Mouse (Mus musculus): ENCODE data around the gene Mettl24. TPM values are rescaled to one million over a fixed set of nuclear protein-coding genes. Genes with fewer than 3 reads are reported as not detected.

The Mettl24 gene
- polyA plus RNA-seq, 1 experiment, result 1.6 TPM

DNA sequence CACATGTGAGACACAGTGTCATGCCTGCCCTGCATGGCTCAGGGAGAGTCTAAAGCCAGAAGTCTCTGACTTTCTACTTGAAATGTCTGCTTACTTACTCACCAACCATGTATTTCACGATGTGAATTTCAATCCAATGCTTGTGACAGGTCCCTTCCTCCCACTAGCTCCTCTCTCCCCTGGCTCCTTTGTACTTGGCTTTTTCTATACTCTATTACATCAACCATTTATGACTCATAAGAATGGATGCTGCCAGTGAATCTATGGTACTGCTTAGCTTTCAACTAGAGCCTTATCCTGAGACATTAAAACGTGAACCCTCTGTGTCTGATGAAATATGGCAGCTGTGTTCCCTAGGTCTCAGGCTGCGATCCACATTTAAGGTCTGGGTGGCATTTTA lies 147.2 kb downstream of the Mettl24 start:
- DNase-seq, result no peak
- 87% methylated on average over 3 of the region's 3 CpGs for WGBS
- no peaks in the 10 kb centered on the region for H3K4me1 ChIP-seq (ENCODE audit: control insufficient read depth, insufficient read depth, low read length)
- no peaks in the 10 kb centered on the region for H3K27me3 ChIP-seq (replicated peaks; ENCODE audit: control insufficient read depth, insufficient read depth, low read length)
- peaks cover 3% of the 10 kb centered on the region for H3K36me3 ChIP-seq (ENCODE audit: control insufficient read depth, insufficient read depth, low read length)
- no peak for TF ChIP-seq CTCF (conservative IDR thresholded peaks at IDR 0.05; ENCODE audit: insufficient read depth, insufficient read length, low read depth, low read length)
- TF ChIP-seq POLR2A (IDR thresholded peaks at IDR 0.05; ENCODE audit: low read depth, low read length), result no peak
- H3K4me3 ChIP-seq (ENCODE audit: insufficient read depth, low read depth, low read length), result no peak overlapping the region
- no peak overlapping the region for H3K27ac ChIP-seq (ENCODE audit: insufficient read depth, low read depth, low read length)

DNA sequence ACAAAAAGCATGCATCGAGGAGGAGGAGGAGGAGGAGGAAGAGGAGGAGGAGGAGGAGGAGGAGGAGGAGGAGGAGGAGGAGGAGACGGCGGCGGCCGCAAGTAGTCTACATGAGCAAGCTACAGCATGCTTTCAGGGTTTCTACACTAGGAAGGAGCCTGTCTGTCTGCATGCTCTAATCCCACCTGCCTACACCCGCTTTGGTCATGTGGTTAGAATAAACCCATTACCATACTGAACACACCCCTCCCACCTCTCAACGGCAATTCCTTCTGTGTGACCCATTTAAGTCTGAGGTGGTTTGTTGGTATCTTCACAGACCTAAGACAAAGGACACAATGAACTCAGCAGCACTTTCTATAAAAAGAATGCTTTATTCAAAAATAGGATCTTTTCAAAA lies 148.2 kb downstream of the Mettl24 start:
- H3K27me3 ChIP-seq (replicated peaks; ENCODE audit: control insufficient read depth, insufficient read depth, low read length), result no peaks in the 10 kb centered on the region
- no peak overlapping the region for H3K27ac ChIP-seq (ENCODE audit: insufficient read depth, low read depth, low read length)
- peaks cover 6% of the 10 kb centered on the region for H3K36me3 ChIP-seq (ENCODE audit: control insufficient read depth, insufficient read depth, low read length)
- no peak for DNase-seq
- 96% methylated on average over 6 of the region's 7 CpGs for WGBS
- no peak overlapping the region for H3K4me3 ChIP-seq (ENCODE audit: insufficient read depth, low read depth, low read length)
- TF ChIP-seq POLR2A (IDR thresholded peaks at IDR 0.05; ENCODE audit: low read depth, low read length) (no peak), CTCF (conservative IDR thresholded peaks at IDR 0.05; ENCODE audit: insufficient read depth, insufficient read length, low read depth, low read length) (no peak)
- no peaks in the 10 kb centered on the region for H3K4me1 ChIP-seq (ENCODE audit: control insufficient read depth, insufficient read depth, low read length)

DNA sequence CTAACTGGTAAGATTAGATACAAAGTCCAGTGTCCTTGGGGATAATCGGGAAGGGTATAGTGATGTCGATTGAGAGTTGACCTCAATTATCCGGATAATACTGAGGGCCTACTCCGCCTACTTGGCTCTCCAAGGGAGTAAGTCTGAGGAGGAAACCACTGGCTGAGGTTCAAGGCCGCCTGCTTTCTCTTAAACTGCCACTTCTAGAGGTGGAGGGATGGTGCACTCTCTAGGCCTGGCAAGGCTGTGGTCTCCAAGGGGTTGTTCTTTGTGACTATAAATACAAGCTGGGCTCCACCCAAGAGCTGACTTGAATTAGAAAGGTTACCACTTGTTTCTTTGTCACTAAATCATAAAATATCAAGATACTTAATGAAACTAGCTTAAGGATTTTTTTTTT lies 157.0 kb downstream of the Mettl24 start:
- H3K4me1 ChIP-seq (ENCODE audit: control insufficient read depth, insufficient read depth, low read length), result no peaks in the 10 kb centered on the region
- TF ChIP-seq POLR2A (IDR thresholded peaks at IDR 0.05; ENCODE audit: low read depth, low read length) (no peak), CTCF (conservative IDR thresholded peaks at IDR 0.05; ENCODE audit: insufficient read depth, insufficient read length, low read depth, low read length) (no peak)
- DNase-seq, result peak; percentile 6
- H3K4me3 ChIP-seq (ENCODE audit: insufficient read depth, low read depth, low read length), result no peak overlapping the region
- H3K36me3 ChIP-seq (ENCODE audit: control insufficient read depth, insufficient read depth, low read length), result peaks cover 4% of the 10 kb centered on the region; the same call in 1 of the 2 replicates
- H3K27me3 ChIP-seq (replicated peaks; ENCODE audit: control insufficient read depth, insufficient read depth, low read length), result no peaks in the 10 kb centered on the region
- H3K27ac ChIP-seq (ENCODE audit: insufficient read depth, low read depth, low read length), result no peak overlapping the region
- 86% methylated on average over 5 of the region's 5 CpGs for WGBS

DNA sequence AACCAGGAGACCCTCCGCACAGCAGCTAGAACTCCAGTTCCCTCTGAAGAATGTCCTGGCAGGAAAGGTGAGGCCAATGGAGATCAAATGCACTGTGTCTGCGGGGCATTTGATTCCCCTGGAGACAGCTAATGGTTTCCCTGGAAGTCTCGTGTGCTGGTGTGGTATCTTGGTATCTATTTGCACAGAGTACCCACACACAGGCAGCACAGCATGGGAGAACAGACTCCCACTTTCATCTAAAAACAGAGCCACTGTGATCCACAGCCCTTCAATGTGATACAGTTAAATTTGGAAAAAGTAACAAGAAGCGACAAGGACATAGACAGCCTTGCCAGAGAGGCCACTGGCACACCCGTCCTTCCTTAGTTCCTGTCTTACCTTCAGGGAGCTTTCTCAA lies 160.8 kb downstream of the Mettl24 start:
- DNase-seq, result no peak
- peaks cover 1% of the 10 kb centered on the region; the same call in 1 of the 2 replicates for H3K36me3 ChIP-seq (ENCODE audit: control insufficient read depth, insufficient read depth, low read length)
- no peak overlapping the region for H3K27ac ChIP-seq (ENCODE audit: insufficient read depth, low read depth, low read length)
- no peak overlapping the region for H3K4me3 ChIP-seq (ENCODE audit: insufficient read depth, low read depth, low read length)
- 90% methylated on average over 5 of the region's 5 CpGs for WGBS
- H3K4me1 ChIP-seq (ENCODE audit: control insufficient read depth, insufficient read depth, low read length), result no peaks in the 10 kb centered on the region; the same call in 1 of the 2 replicates
- no peaks in the 10 kb centered on the region for H3K27me3 ChIP-seq (replicated peaks; ENCODE audit: control insufficient read depth, insufficient read depth, low read length)
- no peak for TF ChIP-seq POLR2A (IDR thresholded peaks at IDR 0.05; ENCODE audit: low read depth, low read length)
- no peak for TF ChIP-seq CTCF (conservative IDR thresholded peaks at IDR 0.05; ENCODE audit: insufficient read depth, insufficient read length, low read depth, low read length)

DNA sequence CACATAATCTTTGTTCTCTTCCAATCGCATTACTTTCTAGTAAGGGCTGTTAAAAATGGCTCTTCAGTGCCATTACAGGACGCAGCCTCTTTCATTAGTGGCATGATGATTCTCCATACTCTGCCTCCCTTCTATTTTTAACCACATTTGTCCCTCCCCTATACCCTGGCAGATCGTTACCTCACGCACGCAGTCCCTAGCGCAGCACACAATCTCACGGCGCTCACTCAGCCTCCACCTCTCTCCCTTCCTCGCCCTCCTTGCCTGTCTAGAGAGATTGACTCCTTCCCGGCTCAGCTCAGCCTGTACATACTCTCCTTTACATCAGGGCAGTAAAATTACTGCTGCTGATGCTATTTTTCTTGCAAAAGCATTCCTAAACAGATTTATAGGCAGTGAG lies 161.5 kb downstream of the Mettl24 start:
- Histone ChIP-seq H3K27me3 (replicated peaks; ENCODE audit: control insufficient read depth, insufficient read depth, low read length) (no peaks in the 10 kb centered on the region), H3K27ac (ENCODE audit: insufficient read depth, low read depth, low read length) (no peak overlapping the region), H3K36me3 (ENCODE audit: control insufficient read depth, insufficient read depth, low read length) (peaks cover 1% of the 10 kb centered on the region; the same call in 1 of the 2 replicates), H3K4me3 (ENCODE audit: insufficient read depth, low read depth, low read length) (no peak overlapping the region), H3K4me1 (ENCODE audit: control insufficient read depth, insufficient read depth, low read length) (no peaks in the 10 kb centered on the region; the same call in 1 of the 2 replicates)
- WGBS, result 84% methylated on average over 10 of the region's 10 CpGs
- TF ChIP-seq CTCF (conservative IDR thresholded peaks at IDR 0.05; ENCODE audit: insufficient read depth, insufficient read length, low read depth, low read length) (no peak), POLR2A (IDR thresholded peaks at IDR 0.05; ENCODE audit: low read depth, low read length) (no peak)
- DNase-seq, result no peak

DNA sequence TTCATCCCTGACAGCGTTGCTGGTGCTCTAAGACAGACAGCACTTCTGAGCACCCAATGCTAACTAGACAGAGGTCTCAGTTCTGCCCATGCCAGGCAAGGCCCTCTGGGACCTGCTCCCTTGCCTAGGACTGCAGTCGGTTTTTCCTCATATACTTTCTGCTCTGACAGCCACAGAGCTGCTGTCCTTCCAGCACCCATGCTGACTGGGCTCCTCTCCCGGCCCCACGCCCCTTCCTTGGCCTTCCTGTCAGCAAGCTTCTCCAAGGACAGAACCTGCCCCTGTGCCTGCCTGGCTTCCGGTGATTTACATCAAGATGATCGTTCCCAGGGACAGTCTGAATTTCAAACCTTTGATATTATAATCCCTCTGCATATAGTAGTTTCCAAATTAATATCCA lies 162.5 kb downstream of the Mettl24 start:
- WGBS, result 74% methylated on average over 6 of the region's 6 CpGs
- Histone ChIP-seq H3K36me3 (ENCODE audit: control insufficient read depth, insufficient read depth, low read length) (peaks cover 1% of the 10 kb centered on the region; the same call in 1 of the 2 replicates), H3K4me3 (ENCODE audit: insufficient read depth, low read depth, low read length) (no peak overlapping the region), H3K27ac (ENCODE audit: insufficient read depth, low read depth, low read length) (no peak overlapping the region), H3K4me1 (ENCODE audit: control insufficient read depth, insufficient read depth, low read length) (no peaks in the 10 kb centered on the region; the same call in 1 of the 2 replicates), H3K27me3 (replicated peaks; ENCODE audit: control insufficient read depth, insufficient read depth, low read length) (no peaks in the 10 kb centered on the region)
- DNase-seq, result no peak
- TF ChIP-seq POLR2A (IDR thresholded peaks at IDR 0.05; ENCODE audit: low read depth, low read length) (no peak), CTCF (conservative IDR thresholded peaks at IDR 0.05; ENCODE audit: insufficient read depth, insufficient read length, low read depth, low read length) (no peak)

DNA sequence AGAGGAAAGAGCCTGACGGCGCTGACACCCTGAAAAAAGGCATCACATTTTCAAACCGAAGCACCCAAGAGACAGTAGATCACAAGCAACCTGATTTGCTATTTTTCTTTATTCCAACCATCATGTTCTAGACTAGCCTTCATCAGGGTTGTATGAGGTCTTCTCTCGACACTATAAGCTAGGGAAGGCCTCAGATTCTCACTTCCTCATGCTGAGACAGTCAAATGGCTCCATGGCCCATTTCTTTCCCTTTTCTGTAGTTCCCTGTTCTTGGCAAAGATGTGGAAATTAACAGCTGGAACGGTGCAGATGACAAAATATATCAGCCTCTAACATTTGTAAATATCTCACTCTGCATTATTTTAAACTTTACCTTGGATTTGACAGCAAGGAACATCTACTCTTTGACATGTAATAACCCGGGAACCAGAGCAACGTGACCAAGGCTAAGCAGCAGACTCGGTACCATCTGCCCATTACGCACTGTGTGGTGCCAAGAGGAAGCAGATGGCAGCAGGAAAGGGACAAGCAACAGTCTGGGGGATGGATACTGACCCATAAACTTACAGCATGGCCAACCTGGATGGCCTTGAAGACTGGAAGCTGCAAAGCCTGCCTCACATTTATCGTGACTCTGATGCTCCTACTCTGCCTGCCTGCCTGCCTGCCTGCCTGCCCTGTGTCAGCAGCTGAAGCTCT lies 164.2 kb downstream of the Mettl24 start:
- TF ChIP-seq POLR2A (IDR thresholded peaks at IDR 0.05; ENCODE audit: low read depth, low read length), result no peak
- no peak for TF ChIP-seq CTCF (conservative IDR thresholded peaks at IDR 0.05; ENCODE audit: insufficient read depth, insufficient read length, low read depth, low read length)
- H3K4me1 ChIP-seq (ENCODE audit: control insufficient read depth, insufficient read depth, low read length), result no peaks in the 10 kb centered on the region; the same call in 1 of the 2 replicates
- no peaks in the 10 kb centered on the region for H3K27me3 ChIP-seq (replicated peaks; ENCODE audit: control insufficient read depth, insufficient read depth, low read length)
- no peak for DNase-seq
- H3K27ac ChIP-seq (ENCODE audit: insufficient read depth, low read depth, low read length), result peak overlapping the region; percentile 70
- 65% methylated on average over 10 of the region's 10 CpGs for WGBS
- H3K36me3 ChIP-seq (ENCODE audit: control insufficient read depth, insufficient read depth, low read length), result peaks cover 1% of the 10 kb centered on the region; the same call in 1 of the 2 replicates
- H3K4me3 ChIP-seq (ENCODE audit: insufficient read depth, low read depth, low read length), result no peak overlapping the region

Data from kidney, adult 2 months (tissue).